Mouse (Mus musculus) lung, adult 2 months (tissue): ENCODE measurements around the gene Rps2.

ENCODE experiments used
- CTCF ChIP-seq: fragments of 200-500 bp; IDR thresholded peaks from 2 replicates; pipeline ENCODE4 v1.5.1; 2011; ENCODE audit warnings: mild to moderate bottlenecking, low read length, control low read depth; ENCODE audit not compliant: insufficient read depth
- POLR2A ChIP-seq: fragments of 200-500 bp; IDR thresholded peaks from 2 replicates; pipeline ENCODE4 v1.6.1; 2011; ENCODE audit warnings: low read depth, mild to moderate bottlenecking, control low read depth, low read length, borderline replicate concordance; ENCODE audit errors: extremely low read depth

GRCm38 (mm10) chr17:24719494-24720222 is 1.7 kb downstream of the Rps2 start:
- TF ChIP-seq CTCF = no peak
- TF ChIP-seq POLR2A = peak; percentile 95
